Mouse (Mus musculus): ENCODE results near the gene G3bp2. TPM values are rescaled to one million over a fixed set of nuclear protein-coding genes. Genes with fewer than 3 reads are reported as not detected.

The G3bp2 gene
- total and polyA plus RNA-seq, 3 experiments, result 12.5 to 168 (median 142) TPM

- DNase-seq, result no peak
Observed at GRCm38 (mm10) chr5:92011756-92012155, 71.8 kb downstream of the G3bp2 start.

- no peak for DNase-seq
Observed at GRCm38 (mm10) chr5:92009827-92010226, 73.7 kb downstream of the G3bp2 start.

GRCm38 (mm10) chr5:92003011-92003410 is 80.5 kb downstream of the G3bp2 start:
- peak; percentile 25 for DNase-seq

Other genes starting within 250 kb of the G3bp2 start
- gene Rchy1, start 120.7 kb downstream of the G3bp2 start, total RNA-seq (2021), result 10 to 100 TPM; 54.2 to 61.2 TPM
- gene Rchy1, start 120.7 kb downstream of the G3bp2 start, polyA plus RNA-seq (2012; rRNA removed), result 10.8 and 11.5 TPM in 2 replicates
- gene Odaph, start 96.2 kb downstream of the G3bp2 start, total RNA-seq (2021), result not detected
- gene Odaph, start 96.2 kb downstream of the G3bp2 start, polyA plus RNA-seq (2012; rRNA removed), result not detected in 2 replicates
- 1 to 10 TPM; 4.9 to 6.9 TPM for gene Cdkl2, start 39.8 kb downstream of the G3bp2 start, total RNA-seq (2021)
- 0.60 and 0.62 TPM in 2 replicates for gene Cdkl2, start 39.8 kb downstream of the G3bp2 start, polyA plus RNA-seq (2012; rRNA removed)
- gene Uso1, start 54.2 kb upstream of the G3bp2 start, total RNA-seq (2021), result 100 to 1,000 TPM in 1 of 2 experiments, 10 to 100 TPM in 1; 88.8 to 113 TPM
- gene Uso1, start 54.2 kb upstream of the G3bp2 start, polyA plus RNA-seq (2012; rRNA removed), result 22.8 and 35.4 TPM in 2 replicates
- not detected for gene U90926, start 131.7 kb upstream of the G3bp2 start, total RNA-seq (2021)
- gene U90926, start 131.7 kb upstream of the G3bp2 start, polyA plus RNA-seq (2012; rRNA removed), result not detected in 2 replicates
- gene Ppef2, start 172.6 kb upstream of the G3bp2 start, total RNA-seq (2021), result under 1 TPM in 1 of 2 experiments, not detected in 1; 0.12 TPM
- 0.16 and 0.24 TPM in 2 replicates for gene Ppef2, start 172.6 kb upstream of the G3bp2 start, polyA plus RNA-seq (2012; rRNA removed)
- gene Naaa, start 194.5 kb upstream of the G3bp2 start, total RNA-seq (2021), result 10 to 100 TPM; 20.1 to 29.4 TPM
- gene Naaa, start 194.5 kb upstream of the G3bp2 start, polyA plus RNA-seq (2012; rRNA removed), result 33.6 and 42.7 TPM in 2 replicates
- 10 to 100 TPM; 25.0 to 39.1 TPM for gene Sdad1, start 226.8 kb upstream of the G3bp2 start, total RNA-seq (2021)
- 11.2 and 13.2 TPM in 2 replicates for gene Sdad1, start 226.8 kb upstream of the G3bp2 start, polyA plus RNA-seq (2012; rRNA removed)
- gene Cxcl9, start 244.4 kb upstream of the G3bp2 start, total RNA-seq (2021), result 1 to 10 TPM; 2.5 to 2.6 TPM
- 3.7 and 7.2 TPM in 2 replicates for gene Cxcl9, start 244.4 kb upstream of the G3bp2 start, polyA plus RNA-seq (2012; rRNA removed)
- gene Art3, start 248.1 kb upstream of the G3bp2 start, total RNA-seq (2021), result 10 to 100 TPM; 39.2 to 58.2 TPM
- gene Art3, start 248.1 kb upstream of the G3bp2 start, polyA plus RNA-seq (2012; rRNA removed), result 2.6 and 3.1 TPM in 2 replicates

Measured in adrenal gland, adult 2 months (tissue).